Mouse (Mus musculus) kidney, postnatal 25 days (tissue): ENCODE data around the gene Inka2.
"Not testable (repeated sequence)": the region's sequence is repeated elsewhere in the genome, so short reads cannot be mapped to it uniquely, and the experiment has no call there.

Experiments used
- DNase-seq, 2 experiments: peaks; one replicate each; pipeline ENCODE4 v3.0.0; 2021; ENCODE audit warnings: mixed read lengths in 2 of 2

Inka2 gene

DNA sequence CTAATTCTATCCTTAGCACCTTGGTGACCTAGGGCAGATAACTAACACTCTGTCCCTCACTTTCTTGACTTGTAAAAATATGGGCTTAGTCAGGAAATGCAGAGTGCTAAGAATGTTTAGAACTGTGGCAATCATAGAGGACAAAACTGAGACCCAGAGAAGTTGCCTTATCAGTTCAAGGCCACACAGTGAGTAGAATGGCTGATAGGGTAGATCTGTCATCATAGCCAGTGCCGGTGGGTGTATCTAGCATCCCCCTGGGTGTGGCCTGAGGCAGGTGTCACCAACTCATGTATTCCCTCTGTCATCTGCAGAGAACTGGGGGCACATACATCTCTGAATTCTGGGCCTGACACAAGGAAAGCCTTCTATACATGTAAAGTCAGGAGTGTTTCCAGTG, 6.1 kb upstream of the Inka2 start:
- no peak for DNase-seq

GRCm38 (mm10) chr3:105699241-105699933, 5.0 kb upstream of the Inka2 start:
- DNase-seq: no peak

- DNase-seq: not testable (repeated sequence)
These were observed 3.6 kb upstream of the Inka2 start for GRCm38 (mm10) chr3:105700786-105701185.

- DNase-seq: peak; percentile 13 to 65
These were observed 3.0 kb upstream of the Inka2 start for GRCm38 (mm10) chr3:105701399-105701798.

GRCm38 (mm10) chr3:105703571-105703970, 828 bp upstream of the Inka2 start:
- no peak for DNase-seq

DNA sequence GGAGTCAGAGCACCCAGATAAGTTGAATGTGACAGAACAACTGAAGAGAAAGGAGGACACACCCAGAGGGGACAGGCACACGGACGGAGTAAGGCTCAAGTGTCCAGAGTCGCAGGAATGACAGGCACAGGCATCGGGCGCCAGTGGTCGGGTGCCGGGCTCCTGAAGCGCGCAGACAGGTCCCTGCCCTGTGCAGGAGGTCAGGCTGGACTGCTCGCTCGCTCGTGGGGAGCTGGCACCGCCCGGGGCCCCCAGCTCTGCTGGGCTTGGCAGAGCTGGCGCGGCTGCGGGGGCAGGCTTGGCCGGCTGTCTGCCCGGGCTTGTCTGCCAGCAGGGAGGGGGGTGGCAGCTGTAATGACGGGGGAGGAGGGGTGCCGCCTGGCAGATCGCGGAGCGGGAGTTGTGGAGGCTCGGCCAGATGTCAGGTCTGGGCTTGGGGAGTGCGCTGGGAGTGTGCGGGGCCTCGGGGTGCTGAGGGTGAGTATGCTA, 706 bp downstream of the Inka2 start:
- peak; percentile 38 to 63 for DNase-seq

DNA sequence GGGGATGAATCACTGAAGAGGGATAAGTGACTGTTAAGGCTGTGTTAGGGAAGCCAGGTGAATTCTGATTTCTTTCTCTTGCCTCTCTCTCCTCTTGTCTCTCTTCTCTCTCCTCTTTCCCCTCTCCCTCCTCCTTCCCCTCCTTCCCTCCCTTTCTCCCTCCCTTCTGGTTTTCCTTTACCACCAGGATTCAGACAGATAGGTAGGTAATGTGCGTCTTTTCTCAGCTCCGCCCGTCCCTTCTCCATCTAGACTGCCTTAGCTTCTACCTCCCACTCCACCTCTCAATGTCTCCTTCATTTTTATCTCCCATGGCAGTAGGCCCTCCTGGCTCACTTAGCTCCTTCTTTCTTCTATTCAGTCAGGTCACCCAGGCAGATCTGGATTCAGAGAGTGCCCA, 1.2 kb downstream of the Inka2 start:
- DNase-seq: no peak

DNA sequence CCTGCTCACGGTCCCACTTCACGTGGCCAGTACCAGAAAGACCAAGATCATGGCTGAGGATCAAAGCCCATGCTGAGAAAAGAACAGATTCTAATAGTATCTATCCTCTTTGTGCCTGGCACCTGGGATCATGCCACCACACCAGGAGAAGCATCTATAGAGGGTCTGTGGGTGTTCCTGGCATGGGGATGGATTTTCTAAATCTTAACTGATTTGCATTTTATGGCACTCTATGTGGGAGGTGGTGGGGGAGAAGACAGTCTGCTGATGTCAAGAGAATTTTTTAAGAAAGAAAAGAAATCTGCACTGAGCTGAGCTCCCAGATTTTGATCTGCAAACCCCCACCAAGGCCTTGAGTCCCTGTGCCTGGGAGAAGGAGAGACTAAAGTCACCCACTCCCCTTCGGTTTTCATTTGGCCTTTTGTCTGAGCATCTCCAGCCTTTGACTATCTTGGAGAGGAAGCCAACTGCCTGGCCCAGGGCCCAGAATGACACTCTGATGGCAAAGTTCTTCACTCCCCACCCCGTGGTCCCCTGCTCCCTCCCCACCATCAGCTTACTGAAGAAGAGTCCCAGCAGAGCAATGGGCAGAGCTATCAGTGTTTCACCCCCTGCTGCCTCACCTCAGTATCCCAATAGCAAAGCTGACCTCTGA, 2.1 kb downstream of the Inka2 start:
- peak in 1 of 2 experiments; percentile 51 for DNase-seq

- DNase-seq: no peak
These were observed 3.2 kb downstream of the Inka2 start for GRCm38 (mm10) chr3:105707590-105707989.

DNA sequence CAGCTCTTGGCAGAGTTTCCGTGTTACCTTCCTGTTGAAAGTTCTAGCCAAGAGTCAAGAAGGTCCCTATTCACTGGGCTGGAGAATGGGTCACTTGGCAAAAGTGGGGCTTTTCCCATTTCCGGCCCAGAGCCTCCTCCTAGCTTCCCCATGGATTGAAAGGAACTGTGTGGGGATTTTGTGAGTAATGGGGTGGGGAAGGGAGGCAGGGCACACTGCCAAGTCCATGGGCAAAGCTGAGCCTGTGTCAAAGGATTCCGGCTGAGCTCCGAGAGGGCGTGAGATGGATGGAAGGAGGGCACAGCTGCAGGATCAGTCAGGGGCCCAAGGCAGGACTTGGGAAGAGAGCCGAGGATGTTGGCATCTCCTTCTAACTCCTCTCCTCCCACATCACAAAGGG, 5.8 kb downstream of the Inka2 start:
- peak in 1 of 2 experiments; percentile 5 for DNase-seq

DNA sequence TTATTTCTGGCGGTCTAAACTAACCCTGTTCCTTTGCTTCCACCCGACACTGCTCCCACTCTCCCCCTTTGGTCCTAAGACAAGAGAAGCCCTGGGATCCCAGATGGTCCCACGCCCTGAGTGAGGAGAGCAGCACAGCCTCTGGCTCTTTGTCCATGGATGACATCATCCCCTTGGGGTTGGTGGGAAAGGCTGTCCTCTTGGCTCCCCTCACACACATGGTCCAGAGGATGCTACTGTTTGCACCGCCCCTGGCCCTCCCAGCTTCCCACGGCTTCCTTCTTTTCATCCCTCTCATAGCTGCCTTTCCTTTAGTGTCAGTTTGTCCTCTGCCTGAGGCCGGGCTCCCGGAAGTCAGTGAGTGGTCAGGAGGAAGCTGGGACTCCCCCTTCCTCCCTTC, 7.3 kb downstream of the Inka2 start:
- DNase-seq: no peak

GRCm38 (mm10) chr3:105712827-105713226, 8.4 kb downstream of the Inka2 start:
- DNase-seq: no peak

DNA sequence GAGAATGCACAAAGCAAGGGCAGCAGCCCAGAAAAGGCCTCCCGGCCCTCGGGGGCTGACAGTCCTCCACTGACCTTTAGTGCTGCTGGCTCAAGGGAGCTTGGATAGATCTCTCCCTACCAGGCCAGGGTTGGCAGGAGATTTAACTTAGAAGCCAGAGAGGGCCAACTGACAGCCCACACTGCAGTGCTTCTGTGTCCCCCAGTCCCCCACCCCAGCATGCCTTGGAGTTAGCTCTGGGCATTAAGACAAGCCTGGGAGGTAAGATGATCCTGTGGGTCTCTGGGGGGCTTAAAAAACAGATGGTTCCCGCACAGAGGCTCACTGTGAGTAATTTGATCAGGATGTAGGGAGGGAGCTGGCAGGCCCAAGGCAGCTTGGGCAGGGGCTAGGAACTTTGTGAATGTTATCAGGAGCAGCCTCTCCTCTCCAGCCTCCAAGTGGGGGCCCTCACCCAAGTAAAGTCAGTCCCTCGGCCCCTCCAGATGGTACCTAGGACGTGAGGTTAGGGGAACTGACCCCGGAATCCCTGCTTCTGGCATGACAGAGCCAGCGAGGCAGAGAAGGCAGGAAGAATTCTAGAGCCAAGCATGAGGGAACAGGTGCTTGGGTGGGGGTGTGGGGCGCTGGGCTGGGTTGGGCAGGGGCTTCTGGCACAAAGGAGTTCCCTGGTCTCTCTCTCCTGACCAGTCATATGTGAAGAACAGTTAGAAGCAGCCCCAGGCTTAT, 9.9 kb downstream of the Inka2 start:
- DNase-seq: no peak

- DNase-seq: no peak
These were observed 10.4 kb downstream of the Inka2 start for GRCm38 (mm10) chr3:105714820-105715167.

GRCm38 (mm10) chr3:105716353-105717000, 12.1 kb downstream of the Inka2 start:
- DNase-seq: peak in 1 of 2 experiments; percentile 40

GRCm38 (mm10) chr3:105717856-105718555, 13.6 kb downstream of the Inka2 start:
- DNase-seq: no peak

DNA sequence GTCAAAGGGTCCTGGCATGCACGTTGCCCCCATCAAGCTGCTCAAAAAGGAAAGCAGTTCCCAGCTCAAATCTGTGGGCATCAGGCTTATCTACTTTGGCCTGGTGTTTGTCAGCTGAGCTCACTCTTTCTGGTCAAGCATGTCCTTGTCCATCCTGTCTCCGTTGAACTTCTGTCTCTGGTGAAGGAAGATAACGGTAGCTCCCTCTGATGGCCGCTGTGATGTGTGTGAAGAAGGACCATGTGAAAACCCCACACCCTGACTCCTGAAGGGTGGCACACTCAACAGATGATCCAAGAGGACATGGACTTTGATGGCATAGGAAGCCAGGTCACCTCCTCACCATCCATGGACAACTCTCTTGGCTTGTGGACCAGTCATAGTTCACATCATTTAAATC, 14.3 kb downstream of the Inka2 start:
- no peak for DNase-seq

- DNase-seq: no peak
These were observed 15.6 kb downstream of the Inka2 start for GRCm38 (mm10) chr3:105719979-105720378.

- DNase-seq: no peak
These were observed 16.1 kb downstream of the Inka2 start for GRCm38 (mm10) chr3:105720514-105720913.

DNA sequence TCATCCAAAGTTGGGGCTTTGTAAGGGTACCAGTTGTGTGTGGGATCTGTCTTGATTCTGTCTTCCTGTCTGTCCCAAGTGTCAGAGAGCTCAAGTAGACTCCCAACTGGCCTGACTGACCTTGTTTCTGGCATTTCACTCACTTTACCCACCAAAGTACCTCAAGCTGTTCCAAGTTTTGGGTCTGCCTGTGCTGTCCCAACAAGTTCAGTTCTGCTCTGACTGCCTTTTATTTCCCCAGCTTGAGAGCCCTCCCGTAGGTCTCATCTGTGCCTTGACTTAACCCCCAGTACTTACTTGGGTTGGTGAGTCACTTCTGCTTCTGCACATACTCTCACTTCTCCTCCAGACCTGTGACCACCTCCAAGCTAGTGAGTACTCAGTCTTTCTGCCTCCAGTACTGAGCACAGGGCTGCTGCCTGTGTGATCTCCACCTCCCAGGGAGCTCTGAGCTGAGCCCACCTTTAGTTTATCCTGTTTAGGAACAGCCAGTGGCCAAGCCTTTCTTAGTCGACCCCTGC, 17.3 kb downstream of the Inka2 start:
- DNase-seq: no peak

- DNase-seq: no peak
These were observed 18.1 kb downstream of the Inka2 start for GRCm38 (mm10) chr3:105722510-105722909.

DNA sequence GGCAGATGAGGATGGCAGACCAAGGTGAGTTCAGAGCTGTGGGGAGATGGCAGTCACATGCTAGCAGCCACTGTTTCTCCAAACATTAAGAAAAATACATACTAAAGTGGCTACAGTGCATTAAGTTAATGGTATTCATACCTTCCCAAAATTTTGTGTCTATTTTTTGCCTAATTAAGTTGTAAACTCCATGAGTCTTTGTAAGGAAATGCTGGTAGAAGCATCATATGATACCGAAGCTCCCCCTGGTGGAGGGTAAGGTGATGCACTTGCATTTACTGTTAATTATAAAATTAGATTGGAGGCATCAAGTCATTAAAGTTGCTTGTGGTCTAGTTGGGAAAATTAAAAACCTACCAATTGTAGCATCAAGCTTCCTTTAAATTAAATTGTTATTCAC, 21.6 kb downstream of the Inka2 start:
- peak; percentile 49 to 86 for DNase-seq
